Mouse (Mus musculus): ENCODE data around the gene Ccdc188.

DNA sequence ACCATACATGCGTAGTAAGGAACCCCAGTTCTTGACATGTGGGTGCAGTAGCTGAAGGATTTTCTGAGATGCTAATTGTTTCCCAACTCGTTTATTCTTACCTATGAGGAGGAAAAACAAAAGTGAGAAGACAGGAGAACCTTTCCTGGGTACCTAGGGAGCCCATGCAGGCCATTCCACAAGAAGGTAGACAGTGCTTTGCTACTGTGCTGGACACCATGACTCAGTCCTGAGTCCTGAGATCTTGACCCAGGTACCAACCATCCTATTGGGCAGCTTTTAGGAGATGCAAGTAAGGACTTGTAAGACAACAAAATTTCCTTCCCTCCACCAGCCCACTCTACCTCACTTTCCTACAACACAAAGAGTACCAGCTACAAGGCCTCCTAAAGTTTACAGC is 40.5 kb downstream of the Ccdc188 start, which contains the start of gene Gm49776:
- TF ChIP-seq CTCF (IDR thresholded peaks at IDR 0.05; ENCODE audit: low read depth, low read length) (no peak), GATA2 (IDR thresholded peaks at IDR 0.05; ENCODE audit: borderline replicate concordance, low read depth, low read length) (no peak), TAL1 (conservative IDR thresholded peaks at IDR 0.05; ENCODE audit: low read depth, low read length) (no peak), POLR2AphosphoS5 (IDR thresholded peaks at IDR 0.05; ENCODE audit: insufficient replicate concordance, low read depth, low read length) (no peak)
